Mouse (Mus musculus) c-Kit-positive CD71-negative TER-119-negative erythroid progenitor cells, embryonic 14.5 days (primary cell): Measurements from ENCODE around the gene Rrp15.

Source experiments
- DNase-seq: peaks from one replicate; pipeline ENCODE4 v3.0.0-alpha.2; 2013; ENCODE audit warnings: low read depth

The Rrp15 gene

DNA sequence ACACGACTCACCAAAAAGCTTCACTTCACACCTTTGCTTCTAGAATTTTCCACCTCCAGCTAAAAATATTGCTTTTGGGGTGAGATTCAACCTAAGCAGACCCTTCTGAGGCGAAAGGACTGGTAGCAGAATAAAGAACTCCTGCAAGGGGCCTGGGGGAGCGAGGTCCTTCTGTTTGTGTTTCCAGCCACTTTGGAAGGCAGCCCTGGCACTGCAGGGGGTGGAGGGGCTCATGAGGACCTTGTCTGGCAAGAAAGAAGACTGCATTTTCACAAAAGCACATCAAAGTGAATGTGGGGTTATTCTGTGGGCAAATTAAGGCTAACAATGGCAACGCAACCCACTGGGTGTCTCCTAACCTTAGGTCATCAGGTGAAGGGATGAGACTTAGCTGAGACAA lies 76.0 kb downstream of the Rrp15 start:
- no peak for DNase-seq
